Mouse (Mus musculus) kidney, adult 8-10 months (tissue): ENCODE results near the gene Mrpl34.

Source experiments
- DNase-seq, 2 experiments: peaks; one replicate each; pipeline ENCODE4 v3.0.0; 2022

Mrpl34 gene

DNA sequence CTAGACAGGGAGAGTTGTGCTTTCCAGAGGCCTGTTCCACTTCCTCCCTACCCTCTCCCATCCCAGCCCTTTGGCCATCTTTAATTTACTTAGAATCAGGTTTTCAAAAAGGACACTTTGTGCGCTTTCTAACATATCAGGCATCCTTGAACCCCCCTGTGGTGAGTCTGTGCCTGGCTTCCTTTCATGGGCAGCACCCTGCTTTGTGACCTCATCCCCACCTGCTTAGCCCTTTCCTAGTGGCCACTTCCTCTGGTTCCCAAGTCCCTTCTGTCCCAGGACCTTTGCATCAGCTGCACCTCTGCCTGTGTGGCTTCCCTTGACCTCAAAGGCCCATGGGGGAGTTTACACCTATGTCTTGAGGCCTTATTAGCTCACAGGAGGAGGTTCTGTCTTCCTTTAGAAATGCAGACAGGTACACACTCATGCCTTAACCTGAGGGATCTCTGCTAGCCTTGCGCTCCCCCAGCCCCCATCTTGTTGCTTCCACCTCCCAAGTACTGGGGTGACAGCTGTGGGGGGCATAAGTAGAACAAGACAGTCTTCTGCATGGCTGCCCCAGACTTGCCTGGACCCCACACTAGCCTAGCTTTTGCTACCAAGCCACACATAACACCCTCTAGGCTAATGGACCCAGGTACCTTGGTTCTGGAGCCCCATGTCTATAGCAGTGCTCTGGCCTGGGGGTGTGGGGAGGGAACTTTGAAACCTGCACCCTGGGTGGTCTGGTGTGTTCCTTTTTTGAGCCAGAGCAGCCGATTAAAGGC is 5.6 kb downstream of the Mrpl34 start:
- DNase-seq = no peak

DNA sequence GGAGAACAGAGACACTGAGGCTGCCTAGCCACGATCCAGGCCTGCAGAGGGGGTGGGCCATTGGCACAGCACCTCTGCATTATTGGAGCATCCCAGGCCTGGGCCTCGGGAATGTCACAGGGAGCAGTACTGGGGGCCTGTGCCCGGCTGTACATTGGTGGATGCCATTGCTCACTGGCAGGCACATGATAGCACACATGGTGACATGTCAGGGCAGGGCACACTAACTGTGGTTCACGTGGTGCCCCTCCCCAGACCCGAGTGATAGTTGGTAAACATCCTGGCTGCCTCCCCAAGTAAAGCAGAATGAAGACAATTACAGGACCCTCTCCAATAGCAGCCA is 6.1 kb downstream of the Mrpl34 start:
- no peak for DNase-seq

DNA sequence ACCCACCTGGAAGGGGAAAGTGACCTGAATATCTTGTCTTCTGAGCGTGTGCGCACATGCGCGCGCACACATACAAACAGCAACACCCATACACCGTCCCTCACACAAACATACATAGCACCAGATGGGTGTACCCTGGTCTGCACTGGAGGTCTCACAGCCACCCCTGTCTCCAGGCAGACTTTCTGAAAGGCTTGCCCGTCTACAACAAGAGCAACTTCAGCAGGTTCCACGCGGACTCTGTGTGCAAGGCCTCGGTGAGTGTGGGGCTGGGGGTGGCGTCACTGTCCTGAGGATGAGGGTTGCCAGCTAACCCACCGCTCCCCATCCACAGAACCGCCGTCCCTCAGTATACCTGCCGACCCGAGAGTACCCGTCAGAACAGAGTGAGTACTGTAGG is 7.1 kb downstream of the Mrpl34 start:
- DNase-seq = no peak

DNA sequence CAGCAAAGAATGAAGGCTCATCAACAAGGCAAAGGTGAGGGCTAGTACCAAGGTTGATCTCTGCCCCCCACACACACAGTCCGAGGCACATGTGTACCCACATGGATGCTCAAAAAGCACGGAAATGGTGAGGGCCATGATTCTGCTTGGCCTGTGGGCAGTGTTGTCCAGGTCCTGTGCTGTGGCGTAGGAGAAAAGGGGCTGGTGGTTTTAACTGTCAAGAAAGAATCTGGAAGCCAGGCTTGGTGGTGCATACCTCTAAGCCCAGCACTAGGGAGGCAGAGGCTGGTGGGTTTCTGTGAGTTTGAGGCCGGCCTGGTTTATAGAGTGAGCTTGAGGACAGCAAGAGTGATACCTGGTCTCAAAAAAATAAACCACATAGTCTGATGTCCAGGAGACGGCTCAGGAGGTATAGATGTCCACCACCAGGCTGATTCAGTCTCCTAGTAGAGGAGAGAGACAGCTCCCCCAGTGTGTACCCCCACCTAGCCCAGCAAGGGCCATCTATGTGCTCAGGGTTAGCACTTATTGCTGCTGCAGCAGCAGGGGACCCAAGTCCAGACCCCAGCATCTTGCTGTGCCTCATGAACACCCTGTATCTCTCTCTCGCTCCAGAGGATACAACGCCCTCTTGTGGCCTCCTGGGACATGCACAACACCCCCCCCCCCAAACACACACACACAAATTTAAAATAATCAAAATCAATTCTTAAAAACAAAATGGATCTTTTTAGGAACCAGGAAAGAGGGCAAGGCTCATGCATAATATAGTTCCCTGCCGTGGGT is 8.0 kb downstream of the Mrpl34 start:
- no peak for DNase-seq

- no peak for DNase-seq
Observed at GRCm38 (mm10) chr8:71474344-71474743, 9.6 kb downstream of the Mrpl34 start.

GRCm38 (mm10) chr8:71474785-71475701 is 10.3 kb downstream of the Mrpl34 start:
- DNase-seq = no peak

GRCm38 (mm10) chr8:71475702-71476075 is 10.9 kb downstream of the Mrpl34 start:
- no peak for DNase-seq

GRCm38 (mm10) chr8:71476099-71476940 is 11.6 kb downstream of the Mrpl34 start:
- peak; percentile 72 to 74 for DNase-seq

GRCm38 (mm10) chr8:71477196-71477845 is 12.6 kb downstream of the Mrpl34 start:
- DNase-seq = no peak

DNA sequence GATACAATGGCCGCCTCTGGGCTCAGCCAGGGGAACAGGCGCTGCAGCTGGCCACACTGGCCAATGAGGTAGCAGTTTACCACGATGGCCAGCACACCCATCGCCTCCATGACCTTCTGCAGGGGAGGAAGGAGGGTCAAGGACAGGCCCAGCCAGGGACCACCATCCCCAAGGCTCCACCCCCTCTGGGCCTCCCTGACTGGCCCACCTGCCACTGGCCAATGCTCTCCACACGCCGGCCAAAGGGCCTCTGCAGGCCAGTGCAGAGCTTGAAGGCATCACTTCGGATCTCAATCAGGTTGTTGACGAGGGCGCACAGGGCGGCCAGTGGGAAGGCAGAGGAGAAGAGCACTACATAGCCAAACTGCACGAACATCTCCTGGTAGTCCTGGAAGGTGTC is 14.2 kb downstream of the Mrpl34 start:
- no peak for DNase-seq

DNA sequence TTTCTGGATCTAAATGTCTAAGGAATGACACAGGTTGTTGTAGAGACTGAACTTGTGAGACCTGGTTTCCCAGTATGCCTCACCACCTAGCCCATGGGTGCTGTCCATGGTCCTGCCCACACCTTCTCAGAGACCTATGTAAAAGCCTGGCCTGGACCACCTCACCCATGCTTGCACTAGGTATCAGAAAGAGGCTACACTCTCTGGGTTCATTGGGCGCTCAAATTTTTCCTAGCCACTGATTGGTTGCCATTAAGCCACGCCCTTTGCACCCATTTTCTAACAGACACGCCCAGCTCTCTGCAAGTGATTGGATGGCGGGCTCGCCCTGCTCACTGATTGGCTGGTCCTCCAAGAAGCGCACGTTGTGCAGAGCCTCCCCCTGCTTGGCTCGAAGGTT is 19.2 kb downstream of the Mrpl34 start:
- peak in 1 of 2 experiments; percentile 51 for DNase-seq

- no peak for DNase-seq
Observed at GRCm38 (mm10) chr8:71484736-71485135, 20.0 kb downstream of the Mrpl34 start.

DNA sequence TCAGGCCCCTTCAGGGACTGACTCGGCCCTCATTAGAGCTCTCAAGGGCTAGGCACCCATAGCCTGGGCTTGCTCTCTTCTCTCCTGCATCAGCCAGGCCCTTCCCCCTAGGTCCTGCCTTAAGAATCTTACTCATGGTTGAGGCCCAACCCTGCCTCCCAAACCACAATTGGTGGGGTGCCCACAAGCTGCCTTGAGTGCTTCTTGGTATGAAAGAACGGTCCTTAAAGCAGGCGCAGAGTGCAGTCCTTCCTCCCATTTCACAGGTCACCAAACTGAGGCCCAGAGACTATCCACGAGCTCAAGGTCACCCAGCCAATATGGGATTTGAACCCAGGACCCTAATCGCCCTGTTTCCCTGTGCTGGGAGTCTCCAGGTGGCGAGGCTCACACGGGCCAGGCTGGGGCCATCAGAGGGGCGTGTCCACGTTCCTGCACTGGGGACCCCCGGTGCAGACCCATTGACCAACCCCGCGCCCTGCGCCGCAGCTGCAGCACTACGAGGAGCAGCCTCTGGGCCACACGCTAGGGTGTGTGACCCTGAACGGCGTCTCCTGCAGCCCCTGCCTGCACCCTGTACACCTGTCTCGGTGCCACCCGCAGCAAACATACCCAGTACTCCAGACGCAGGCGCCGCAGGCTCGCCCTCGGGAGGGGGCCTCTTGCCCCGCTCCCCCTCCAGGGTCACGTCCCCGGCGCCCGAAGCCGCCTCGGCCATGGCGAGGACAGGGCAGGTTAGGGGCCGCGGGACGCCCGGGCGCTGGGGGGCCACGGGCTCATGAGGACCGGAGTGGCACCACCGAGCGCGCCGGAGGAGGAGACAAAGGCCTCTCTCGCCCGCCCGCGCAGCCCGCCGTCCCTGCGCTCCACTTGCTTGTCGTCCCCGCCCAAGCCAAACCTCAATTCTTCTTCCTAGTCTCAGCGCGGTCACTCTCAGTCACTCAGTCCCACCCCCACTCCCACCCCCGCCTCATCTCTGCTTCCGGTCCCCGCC is 20.7 kb downstream of the Mrpl34 start, which contains the start of gene Ano8:
Gene Ano8, minus strand, starts transcription at position 822 of the 994 bp plus-strand sequence.
- peak; percentile 82 to 83 for DNase-seq

DNA sequence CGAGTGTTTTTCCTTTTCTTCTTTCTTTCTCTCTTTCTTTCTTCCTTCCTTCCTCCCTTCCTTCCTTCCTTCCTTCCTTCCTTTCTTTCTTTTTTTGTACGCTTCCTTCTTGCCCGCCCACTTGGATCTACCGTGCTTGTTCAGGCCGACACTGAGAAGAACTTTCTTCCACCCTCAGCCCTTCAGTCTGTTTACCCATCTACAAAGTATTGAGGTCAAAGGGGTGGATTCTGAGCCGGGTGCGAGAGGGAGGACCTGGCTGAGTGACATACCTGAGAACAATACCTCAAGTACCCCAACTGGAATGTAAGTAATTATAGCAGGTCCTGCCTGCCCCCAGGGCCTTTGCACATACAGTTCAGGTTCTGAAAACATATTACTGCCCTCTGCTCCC is 21.4 kb downstream of the Mrpl34 start:
- no peak for DNase-seq

- DNase-seq = peak; percentile 84 to 86
Observed at GRCm38 (mm10) chr8:71487691-71488445, 23.1 kb downstream of the Mrpl34 start, which contains the start of gene Gtpbp3. TSS of gene Gtpbp3 (plus strand) at chr8:71488103.

DNA sequence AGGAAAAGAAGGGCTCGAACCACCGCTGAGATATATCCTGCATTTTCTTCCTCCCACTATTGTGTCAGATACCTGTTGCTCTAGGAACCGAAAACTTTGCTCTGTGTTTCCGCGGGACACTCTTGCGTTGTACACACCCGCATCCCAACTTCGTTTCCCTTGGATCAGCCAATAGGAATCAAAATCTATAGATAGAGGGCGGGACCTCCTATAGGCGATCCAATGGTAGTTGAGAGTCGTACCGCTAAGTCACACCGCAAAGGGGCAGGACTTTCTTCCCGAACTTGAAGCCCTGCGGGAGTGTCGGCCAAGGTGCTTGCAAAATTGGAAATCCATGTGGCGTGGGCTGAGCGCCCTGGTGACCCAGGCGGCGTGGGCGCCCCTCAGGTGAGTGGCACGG is 23.7 kb downstream of the Mrpl34 start:
- peak; percentile 87 to 94 for DNase-seq

DNA sequence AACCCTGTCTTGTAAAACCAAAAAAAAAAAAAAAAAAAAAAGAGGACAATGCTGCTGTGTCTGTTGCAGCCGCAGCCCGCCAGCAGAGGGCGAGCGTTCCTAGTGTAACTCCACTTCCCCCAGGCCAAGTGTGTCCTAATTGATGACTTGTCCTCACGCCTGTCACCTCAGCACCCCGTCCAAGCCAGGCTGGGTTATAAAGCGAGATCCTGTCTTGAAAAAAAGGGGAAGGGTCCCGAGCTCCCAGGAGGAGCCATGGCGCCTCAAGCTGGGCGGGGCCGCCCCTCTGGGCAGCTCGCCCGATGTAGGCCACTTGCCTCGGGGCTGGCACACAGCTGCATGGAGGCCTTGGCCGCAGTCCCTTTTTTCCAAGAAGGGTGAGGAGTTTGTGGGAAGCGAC is 30.3 kb downstream of the Mrpl34 start:
- DNase-seq = peak; percentile 81 to 86

DNA sequence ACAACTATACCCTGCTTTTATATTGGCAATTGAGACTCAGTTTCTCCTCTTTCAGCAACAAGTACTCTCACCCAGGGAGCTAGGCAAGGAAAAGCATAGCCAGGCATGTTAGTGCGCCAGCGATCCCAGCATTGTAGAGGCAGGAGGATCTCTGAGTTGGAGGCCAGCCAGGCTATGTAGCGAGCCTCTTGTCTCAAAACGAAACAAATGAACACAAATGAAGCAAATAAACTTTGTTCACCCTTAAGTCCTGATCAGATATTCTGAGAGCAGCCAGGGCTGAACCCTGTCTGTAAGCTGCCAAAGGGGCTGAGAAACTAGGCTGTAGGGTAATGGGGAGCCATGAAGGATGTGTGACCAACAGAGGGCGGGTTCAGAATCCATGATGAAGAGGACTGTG is 31.1 kb downstream of the Mrpl34 start:
- no peak for DNase-seq

- DNase-seq = peak; percentile 88 to 91
Observed at GRCm38 (mm10) chr8:71496481-71496880, 31.7 kb downstream of the Mrpl34 start.
